Mouse (Mus musculus) layer of hippocampus, adult 11-12 months (tissue): ENCODE data around the gene Rnd1.
A peak's percentile ranks its signal among the peaks of the same experiment; 100 is the strongest.

ENCODE experiments used
- DNase-seq: peaks from one replicate; pipeline ENCODE4 v3.0.0; 2022; ENCODE audit warnings: low spot score

Rnd1 gene

DNA sequence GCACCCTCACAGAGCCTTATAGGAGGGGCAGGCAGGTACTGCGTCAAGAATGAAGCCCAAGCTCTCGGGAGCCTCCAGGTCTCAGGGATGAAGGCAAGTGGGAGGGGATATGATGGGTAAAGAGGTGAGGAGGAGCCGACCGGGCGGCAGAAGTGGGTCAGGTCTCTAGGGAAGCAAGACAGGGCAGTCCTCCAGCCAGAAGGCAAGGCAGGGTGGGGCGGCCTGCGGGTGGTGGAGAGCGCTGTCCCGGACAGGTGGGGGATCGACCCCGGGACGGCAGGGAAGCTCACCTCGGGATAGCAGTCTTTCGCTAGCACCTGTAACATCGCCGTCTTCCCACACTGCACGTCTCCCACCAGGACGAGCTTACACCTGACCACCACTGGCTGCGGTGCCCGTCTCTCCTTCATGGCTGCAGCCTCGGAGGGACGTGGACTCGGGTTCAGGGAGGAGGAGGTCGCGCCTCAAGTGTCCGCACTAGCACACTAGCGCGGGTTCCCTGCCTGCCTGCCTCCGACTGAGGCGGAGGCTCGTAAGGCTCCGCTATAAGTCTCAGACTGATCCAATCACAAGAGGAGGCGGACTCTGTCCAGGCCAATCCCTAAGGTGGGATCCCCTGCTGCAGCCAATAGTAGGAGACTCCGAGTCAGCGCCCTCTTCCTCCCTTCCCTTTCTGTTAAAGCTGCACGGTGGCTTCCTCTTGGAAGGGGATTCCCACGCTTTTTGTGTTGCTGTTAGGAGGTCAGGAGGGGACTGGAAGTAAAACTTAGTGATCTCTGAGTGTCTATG, at the start of gene Rnd1:
TSS of gene Rnd1 (minus strand) at position 522 of the 789 bp plus-strand sequence.
- DNase-seq: peak; percentile 87

DNA sequence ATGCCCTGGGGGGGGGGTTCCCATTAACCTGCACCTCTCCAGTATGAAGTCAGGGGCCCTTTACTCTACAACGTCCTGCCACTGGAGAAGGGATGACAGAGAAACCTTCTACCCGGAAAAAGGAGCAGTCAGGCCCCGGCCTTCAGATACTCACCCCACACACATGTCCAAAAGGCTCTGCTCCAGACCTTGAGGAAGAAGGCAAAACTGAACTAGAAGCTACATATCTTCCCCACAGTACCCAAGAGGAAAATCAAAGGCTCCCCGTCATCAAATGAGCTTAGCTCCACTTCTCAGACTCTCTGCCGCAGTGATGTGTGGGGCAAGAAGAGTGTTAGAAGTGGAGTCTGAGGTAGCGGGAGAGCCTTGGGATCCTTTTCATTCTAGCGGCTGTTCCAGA, 49.5 kb upstream of the Rnd1 start:
- DNase-seq: no peak

DNA sequence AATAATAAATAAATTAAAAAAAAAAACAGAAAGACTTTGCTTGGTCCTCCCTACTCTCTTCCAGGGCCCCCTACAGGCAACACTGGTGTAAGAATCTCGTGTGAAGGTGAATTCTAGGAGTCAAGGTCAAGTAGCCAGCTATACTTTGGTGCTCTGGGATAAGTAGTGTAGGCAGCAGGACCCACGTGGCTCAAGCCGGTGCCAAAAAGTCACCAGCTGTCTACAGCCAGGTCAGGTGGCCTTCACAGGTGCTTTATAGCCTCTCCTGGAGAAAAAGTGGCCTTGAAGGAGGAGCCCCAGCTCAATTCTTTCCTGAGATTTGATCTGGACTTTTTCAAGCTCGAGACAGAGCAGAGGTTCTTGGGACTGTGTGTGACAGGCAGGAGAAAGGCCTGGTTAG, 48.8 kb upstream of the Rnd1 start:
- DNase-seq: no peak

DNA sequence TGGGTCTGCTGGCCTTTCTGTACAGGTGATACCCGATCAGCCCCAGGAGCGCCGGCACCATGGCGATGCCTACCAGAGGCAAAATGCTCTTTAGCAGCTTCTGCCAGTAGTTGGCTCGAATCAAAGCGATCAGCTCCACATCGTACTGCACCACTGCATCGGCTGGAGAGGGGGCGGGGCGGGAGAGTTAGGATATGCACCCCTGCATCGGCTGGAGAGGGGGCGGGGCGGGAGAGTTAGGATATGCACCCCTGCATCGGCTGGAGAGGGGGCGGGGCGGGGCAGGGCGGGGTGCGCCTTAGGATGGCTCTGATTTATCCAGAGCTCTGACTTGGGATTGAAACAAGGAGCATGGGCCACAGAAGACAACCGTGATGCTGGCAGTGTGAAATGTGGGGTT, 47.2 kb upstream of the Rnd1 start:
- DNase-seq: no peak

DNA sequence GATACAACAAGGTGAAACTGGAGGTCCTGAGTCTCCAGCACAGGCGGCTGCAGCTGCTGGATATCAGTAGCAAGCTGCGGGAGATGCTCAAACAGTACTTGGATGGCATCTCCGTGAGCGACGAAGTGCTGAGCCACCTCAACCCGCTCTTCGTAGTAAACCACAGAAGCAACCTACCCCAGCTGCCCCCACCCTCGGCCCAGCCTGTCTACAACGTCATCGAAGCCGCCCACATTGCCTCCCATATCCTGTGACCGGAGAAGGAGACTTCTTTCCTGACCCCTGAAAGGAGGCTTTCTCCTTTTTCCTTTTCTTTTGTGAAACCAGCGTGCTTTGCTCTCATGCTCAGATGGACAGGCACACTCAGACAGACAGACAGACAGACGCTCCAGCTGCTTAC, 45.6 kb upstream of the Rnd1 start:
- no peak for DNase-seq

DNA sequence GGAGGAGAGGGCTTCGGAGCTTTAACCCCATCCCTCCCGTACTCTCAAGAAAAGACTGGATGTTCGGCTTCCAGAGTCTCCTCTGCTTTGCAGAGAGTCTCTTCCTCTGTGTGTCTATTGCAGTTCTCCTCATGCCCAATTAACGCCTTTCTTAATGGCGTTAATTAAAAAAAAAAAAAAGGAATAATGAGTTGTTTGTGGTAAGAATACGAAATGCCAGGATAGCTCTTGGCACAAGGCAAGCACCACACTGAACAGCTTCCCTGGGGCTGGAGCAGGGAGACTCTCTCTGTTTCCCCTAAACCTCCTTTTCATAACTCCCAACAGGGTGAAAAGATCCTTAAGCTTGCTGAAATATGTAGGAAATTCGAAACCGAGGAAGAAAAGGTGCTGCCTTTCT, 44.9 kb upstream of the Rnd1 start:
- DNase-seq: no peak

DNA sequence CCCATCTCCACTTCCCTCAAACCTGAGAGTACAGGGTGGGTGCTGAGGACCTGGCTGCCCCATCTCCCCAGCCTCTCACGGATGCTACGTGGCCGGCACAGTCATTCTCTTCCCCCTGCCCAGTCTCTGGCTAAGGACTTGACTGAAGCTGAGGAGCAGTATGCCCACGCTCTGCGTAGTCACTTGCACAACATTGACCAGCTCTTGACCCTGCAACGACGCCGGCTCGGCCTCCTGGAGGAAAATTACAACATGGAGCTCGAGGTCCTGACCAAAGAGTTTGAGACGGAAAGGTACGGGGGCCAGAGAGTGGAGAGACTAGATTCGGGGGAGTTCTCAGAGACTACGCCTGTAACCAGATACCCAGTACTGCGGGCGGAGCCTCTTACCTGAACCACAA, 40.0 kb upstream of the Rnd1 start:
- no peak for DNase-seq

DNA sequence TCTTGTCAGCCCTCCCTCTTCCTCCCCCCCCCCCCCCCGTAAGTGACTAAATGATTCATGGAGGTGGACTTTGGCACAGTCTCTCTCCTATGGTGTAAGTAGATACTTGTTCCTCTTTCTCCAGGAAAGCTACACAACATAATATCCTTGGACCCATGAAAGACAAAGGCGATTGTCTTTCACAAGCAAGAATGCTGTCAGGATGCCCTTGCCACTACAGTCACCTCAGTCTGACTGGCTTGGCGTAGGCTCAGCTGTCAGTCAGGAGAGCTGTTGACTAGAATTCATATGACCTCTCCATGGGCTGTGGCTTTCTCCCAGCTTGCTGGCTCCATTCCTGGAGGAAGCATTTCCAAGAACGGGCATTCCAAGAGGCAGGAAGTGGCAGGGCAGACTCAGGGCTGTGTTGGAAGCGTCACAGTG, 37.0 kb upstream of the Rnd1 start:
- no peak for DNase-seq

DNA sequence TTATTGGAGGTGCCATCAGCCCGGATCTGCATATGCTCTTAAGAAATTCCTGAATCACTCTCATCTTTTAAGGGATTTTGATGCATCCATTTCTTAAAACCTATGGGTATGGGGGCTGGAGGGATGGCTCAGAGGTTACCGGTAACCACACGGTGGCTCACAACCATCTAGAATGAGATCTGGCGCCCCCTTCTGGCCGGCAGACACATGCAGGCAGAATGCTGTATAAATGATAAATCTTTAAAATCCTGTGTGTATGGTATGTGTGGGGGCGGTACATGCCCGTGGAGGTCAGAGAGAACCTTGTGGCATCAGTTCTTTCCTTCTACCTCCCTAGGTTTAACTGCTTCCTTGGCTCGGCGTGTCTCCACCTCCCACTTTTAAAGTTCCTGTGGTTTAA, 33.2 kb upstream of the Rnd1 start:
- peak; percentile 65 for DNase-seq

DNA sequence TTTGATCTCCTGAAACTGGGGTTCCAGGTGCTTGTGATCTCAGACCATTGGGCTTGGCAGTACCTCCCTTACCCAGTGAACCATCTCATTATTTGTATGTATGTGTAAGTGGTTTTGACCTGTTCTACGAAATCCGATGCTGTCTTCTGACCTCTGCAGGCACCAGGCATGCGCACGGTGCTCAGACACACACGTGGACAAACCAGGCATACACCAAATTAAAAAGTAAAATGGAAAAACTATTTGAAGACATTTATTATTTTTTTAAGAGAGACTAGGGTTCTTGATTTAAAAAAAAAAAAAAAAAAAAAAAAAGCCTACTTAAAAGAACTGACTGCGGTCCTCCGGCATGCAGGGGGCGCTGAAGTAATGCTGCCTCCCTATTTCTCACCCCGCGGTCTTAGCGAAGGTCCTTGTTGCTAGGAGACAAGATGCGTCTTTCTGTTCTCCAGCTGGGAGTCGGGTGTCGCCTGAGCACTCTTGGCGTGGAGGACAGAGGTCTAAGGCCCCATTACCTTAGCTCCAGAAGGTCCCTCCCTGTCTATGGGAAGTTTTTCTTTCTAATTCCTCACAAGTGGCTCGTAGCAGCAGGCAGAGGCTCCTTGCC, 30.6 kb upstream of the Rnd1 start, which contains the start of gene Ccdc65:
TSS of gene Ccdc65 (plus strand) at position 442 of the 607 bp plus-strand sequence.
- DNase-seq: peak; percentile 93

DNA sequence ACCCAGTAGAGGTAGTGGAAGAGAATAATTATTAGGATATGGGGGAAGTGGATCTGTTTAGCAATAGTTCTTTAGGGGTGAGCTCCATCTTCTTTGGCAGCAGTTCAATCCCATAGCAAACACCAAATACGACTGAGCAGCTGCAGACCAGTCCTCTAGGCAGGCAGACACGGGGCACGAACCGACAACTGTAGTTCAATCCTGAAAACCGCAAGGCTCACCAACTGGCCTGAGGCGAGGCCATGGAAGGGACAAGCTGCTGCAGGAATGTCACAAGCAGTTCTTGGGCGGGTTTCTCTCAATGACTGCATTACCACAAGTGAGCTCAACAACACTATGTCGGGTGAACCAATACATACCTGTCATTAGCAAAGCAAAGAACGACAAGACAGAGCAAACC, 27.1 kb upstream of the Rnd1 start:
- DNase-seq: no peak

DNA sequence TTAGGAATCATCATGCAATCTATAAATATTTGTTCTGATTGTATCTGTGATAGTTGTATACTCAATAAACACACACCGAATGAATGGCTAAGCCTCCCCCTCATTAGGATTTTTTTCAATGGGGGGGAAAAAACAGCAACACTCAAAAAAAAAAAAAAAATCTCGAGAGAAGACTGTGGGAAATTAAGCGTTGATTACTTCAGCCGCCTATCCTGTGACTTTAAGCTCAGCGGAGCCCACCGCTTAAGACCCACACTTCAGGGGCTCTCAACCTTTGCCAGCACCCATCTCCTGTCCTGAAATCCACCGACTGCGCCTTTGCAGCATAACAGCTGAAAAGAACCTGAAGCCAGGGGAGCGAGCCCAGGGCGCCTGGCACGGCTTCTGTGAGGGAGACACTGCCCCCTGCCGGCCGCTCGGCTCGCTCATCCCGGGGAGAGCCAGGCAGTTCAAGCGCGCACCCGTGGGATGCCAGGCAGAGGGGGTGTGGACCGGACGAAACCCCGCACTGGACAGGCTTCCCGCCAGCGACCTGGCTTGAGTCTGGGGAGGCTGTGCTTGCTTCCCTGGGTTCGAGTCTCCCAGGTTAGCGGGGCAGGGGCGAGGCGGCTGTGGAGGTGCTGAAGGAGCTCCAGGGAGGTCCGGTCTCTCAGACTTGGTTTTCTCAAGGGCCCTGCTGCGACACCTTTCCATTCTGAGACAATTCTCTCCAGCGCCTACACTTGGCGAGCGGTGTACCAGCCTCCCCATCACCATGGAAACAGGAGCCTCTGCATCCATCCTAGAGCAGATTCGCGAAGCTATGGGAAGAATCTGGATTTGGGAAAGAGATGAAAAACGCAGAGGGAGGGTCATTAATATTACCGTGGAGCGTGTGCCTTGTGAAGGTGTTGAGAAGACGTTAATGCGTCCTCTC, 22.2 kb upstream of the Rnd1 start:
- DNase-seq: peak; percentile 91

DNA sequence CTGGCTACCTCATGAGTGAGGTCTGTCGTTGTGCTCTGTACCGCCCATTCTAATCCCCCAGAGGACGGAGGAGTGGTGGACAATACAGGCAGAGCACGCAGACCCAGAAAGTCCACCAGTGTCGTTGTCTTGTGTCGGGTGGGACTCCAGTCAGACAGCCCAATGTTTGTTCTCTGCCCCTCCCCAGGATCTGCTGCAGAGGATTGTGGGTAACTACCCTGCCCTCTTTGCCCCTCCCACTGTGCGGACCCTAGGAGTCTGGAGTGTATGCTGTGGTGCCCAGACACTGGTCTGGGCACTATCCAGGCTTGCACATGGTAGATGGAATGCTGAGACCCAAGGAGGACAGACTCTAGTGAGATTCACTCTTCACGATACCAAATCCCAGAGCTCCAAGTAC, 19.0 kb upstream of the Rnd1 start:
- no peak for DNase-seq

DNA sequence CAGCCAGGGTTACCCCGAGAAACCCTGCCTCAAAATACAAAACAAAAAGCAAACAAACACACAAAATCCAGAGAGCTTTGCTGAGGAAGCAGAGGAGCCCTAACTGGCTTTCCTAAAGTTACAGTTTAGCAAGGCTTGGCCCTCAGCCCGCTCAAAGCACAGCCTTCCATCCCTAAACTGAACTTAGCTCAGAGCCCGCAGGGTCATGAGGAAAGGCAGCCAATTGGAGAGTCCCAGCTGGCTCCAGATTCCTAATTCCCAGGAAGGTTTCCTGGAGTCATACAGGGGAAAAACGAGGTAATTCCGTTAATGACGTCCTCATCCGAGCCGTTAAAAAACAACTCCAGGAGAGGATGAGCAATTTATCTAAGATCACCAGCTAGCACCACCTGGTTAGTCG, 18.5 kb upstream of the Rnd1 start:
- DNase-seq: no peak

DNA sequence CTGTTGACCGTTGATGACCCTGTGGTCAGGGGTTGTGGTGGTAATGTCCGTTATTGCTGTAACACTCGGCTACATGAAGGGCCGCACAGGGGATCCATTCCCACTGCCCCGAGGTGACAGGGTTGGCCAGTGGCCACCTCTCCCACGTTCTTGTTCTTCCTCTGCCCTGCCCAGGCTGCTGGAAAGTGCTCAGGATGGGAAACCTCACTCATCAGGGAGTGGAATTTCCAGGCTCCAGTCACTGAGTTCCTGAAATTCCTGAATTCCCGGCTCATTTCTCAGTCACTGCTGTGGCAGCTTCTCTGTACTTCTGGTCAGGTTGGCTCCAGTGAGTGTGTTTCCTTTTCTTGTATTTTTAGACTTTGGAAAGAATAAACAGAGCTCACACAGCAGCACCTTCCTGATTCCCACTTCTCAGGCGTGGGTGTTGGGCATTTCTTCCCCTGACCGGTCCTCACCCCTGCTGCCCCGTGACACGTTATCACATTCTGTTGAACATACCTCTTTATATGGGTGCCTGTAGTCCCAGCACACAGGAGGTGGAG, 15.0 kb upstream of the Rnd1 start:
- no peak for DNase-seq

DNA sequence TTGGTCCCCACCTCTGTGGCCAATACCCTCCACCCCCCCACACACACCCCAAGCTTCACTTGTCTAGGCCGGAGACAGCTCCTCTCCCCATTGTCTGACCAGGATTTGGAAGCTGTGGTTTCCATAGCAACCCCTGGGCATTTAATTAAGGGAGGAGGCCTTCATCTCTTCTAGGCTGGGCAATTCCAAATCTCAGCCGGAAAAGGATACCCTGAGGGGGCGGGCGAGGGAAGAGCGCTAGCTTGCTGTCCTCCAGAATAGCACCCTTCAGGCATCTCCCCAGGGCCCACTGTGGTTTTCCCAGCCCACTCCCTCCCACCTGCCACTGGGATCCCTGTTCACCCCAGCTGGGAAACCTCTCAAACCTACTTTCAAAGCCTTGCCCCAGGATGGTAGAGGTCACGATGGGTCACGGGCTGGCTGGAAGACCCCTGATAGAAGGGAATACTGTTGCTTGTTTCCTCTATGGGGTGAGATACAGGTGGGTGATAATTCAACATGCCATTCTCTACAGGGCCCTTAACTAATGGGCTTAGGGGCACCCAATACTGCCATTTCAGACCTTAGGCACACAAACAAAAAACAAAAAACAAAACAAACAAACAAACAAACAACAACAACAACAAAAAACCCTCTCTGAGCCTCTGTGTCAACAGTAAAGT, 14.4 kb upstream of the Rnd1 start:
- no peak for DNase-seq

DNA sequence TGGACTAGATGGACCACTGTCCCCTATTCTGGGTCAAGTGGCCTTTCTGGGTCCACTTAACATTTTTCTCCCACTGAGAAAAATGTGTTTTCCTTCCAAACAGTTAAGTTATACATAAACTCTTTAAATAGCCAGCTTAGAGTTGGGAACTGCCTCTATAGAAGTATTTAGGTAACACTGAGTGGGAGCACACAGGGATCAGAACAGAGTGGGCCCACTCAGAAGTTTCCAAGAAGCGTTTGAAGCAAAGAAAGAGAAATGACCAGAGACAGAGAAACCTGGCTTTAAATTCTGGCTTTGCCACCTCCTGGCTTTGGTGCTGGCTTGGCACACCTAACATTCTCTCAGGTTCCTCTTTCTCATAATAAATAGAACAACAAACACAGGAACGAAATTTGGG, 12.4 kb upstream of the Rnd1 start:
- no peak for DNase-seq

DNA sequence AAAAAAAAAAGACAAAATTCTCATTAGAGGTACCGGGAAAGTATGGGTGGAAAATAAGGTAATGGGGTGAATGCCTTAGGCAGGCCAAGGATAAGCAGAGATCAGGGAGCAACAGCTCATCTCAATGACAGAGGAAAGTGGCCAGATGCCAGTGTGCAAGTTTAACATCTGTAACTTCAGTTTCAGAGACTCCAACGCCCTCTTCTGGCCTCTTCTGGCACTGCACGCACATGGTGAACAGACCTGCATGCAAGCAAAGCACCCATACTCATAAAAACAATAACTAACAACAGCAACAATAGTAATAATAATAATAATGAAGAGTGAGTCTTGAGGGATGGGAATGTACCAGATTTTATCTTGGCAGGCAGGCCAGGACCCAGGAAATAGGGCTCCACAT, 8.7 kb upstream of the Rnd1 start:
- DNase-seq: no peak

DNA sequence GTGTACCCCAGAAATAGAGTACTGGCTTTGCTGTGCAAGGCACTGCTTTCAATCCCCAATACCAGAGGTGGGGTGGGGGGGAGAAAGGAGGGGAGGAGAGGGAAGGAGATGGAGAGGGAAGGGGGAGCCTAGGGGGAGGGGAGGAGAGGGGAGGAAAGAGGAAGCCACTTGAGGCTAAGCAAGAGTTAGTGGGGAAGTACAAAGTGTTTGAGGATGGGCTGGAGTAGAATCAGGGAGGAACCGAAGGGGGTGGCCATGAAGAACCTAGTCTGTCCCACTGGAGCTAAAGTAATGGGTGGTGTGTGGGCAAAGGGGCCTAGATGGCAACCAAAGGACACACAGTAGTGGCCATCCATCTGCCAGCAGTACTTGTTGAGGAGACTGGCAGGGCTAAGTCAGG, 6.5 kb upstream of the Rnd1 start:
- no peak for DNase-seq

DNA sequence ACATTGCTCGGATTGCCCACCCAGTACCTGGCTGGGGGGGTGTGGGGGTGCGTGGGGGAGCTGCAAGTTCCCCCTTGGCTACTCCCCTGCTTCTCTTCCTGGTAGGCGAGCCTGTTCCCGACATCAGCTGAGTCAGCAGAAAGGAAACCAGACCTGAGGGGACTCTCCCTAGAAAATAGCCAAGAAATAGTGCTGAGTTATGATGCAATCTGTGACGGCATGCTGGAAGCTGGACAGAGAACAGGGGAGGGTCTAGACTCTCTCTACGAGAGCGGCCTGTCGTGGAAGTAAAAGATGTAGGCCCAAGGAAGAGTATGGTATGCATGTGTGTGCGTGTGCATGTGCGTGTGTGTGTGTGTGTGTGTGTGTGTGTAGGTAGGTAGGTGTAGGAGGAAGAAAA, 5.9 kb upstream of the Rnd1 start:
- DNase-seq: no peak

DNA sequence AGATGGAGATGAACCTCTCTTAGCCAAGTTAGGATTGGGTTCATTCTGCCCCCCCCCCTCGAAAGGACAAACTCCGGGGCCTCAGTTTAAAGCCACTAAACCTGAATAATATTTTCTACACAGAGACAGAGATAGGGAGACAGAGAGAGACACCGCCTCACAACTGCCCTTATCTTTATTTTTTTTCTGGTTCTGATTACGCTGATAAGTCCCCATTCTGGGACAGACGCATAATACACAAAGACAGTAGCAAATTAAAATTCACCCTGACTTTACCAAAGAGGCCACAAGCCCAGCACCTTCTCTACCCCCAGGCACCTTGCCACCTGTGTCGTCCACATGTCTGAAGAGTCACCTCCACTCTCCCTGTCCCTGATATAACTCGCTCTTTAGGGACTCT, 4.4 kb upstream of the Rnd1 start:
- DNase-seq: no peak

DNA sequence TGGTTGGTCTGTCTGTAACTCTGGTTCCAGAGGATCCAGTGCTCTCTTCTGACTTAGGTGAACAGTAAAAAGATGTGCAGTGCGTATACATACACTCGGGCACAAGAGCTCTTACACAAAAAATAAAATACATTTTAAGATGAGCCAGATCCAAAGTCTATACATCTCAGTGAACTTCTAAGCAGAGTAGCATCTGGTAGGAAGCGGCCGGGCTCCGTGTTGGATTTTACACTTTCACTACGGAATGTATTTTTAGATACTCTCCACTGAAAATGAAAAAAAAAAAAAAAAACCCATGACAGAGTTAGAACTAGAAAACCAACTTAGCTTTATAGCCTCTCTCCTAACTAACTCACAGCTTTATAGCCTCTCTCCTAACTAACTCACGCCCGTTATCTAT, 3.4 kb upstream of the Rnd1 start:
- DNase-seq: no peak
